Mouse (Mus musculus) spleen, adult 2 months (tissue): Measurements from ENCODE around the gene A530016L24Rik.

Experiments used
- CTCF ChIP-seq: fragments of 200-500 bp; IDR thresholded peaks from 2 replicates; pipeline ENCODE4 v1.5.1; 2011; ENCODE audit warnings: mild to moderate bottlenecking, inconsistent platforms; ENCODE audit not compliant: insufficient read depth, insufficient read length, insufficient replicate concordance; ENCODE audit errors: extremely low read depth
- POLR2A ChIP-seq: fragments of 200-500 bp; IDR thresholded peaks from 2 replicates; pipeline ENCODE4 v1.6.1; 2011; ENCODE audit warnings: low read depth, low read length, inconsistent platforms

DNA sequence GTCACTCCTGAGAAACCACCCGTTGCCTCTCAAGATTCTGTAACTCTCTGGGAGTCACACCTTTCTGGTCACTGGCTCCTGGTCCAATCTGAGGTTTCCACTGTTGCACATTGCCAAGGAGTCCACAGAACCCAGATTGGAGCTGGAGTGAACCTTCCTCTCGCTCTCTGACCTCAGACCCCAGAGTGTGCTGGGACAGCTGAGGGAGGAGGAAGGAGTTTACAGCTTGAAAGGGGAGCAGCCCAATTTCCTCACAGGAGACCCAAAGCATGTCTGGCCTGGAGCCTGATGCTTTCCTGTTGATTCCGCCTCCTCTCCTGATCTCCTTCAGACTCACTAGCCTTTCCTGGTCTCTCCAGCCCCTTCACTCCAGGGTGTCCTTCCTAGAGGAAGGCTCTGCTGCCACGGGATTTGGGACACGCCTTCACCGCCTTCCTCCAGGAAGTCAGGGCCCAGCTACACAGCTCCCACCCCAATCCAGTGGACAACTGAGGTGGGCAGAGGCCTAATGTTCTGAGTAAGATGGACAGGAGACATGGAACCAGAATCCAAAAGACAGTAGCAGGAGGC lies 33.0 kb upstream of the A530016L24Rik start:
- TF ChIP-seq CTCF (no peak), POLR2A (no peak)
